Mouse (Mus musculus): ENCODE results near the gene Plekhs1.

DNA sequence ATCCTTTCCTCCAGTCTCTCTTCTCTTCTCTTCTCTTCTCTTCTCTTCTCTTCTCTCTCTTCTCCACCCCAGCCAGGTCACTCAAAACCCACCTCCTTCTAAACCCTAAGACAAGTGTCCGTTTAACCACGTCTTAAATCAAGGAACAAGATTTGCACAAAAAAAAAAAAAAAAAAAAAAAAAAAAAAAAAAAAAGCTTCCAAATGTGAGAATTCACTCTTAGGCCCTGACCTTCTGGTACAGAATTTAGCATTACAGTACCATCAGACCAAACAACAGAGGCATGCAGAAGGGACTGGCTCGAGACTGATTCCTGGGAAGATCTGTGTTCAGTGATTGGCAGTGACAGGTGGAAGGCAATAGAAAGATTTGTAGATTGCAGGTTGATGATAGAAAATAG is 41.1 kb upstream of the Plekhs1 start:
- TF ChIP-seq CTCF (IDR thresholded peaks at IDR 0.05; ENCODE audit: low read depth) (no peak), EP300 (IDR thresholded peaks at IDR 0.05; ENCODE audit: low read depth) (no peak)

Data from liver, postnatal 0 days (tissue).